Mouse (Mus musculus): ENCODE data around the gene Shoc2. TPM values are rescaled to one million over a fixed set of nuclear protein-coding genes. Genes with fewer than 3 reads are reported as not detected.

Shoc2 gene
- polyA plus RNA-seq, 1 experiment from 2014 or later: 52.3 TPM

DNA sequence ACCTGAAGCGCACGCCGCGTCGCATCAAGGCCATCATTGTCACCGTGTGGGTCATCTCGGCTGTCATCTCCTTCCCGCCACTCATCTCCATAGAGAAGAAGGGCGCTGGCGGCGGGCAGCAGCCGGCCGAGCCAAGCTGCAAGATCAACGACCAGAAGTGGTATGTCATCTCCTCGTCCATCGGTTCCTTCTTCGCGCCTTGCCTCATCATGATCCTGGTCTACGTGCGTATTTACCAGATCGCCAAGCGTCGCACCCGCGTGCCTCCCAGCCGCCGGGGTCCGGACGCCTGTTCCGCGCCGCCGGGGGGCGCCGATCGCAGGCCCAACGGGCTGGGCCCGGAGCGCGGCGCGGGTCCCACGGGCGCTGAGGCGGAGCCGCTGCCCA, 102.6 kb downstream of the Shoc2 start:
- H3K27ac ChIP-seq (replicated peaks; ENCODE audit: low read depth, low read length): no peak overlapping the region
- ATAC-seq (ENCODE audit: insufficient number of reproducible peaks, low FRiP score, low TSS enrichment, low read depth): no peak
- H3K4me1 ChIP-seq (ENCODE audit: control insufficient read depth, insufficient read depth, low read length): peaks cover 14% of the 10 kb centered on the region
- DNase-seq (ENCODE audit: low spot score): no peak
- H3K4me2 ChIP-seq (ENCODE audit: low read depth, severe bottlenecking): peak overlapping the region; percentile 90
- H3K27me3 ChIP-seq (ENCODE audit: control insufficient read depth, insufficient read depth, low read length): peaks cover 47% of the 10 kb centered on the region
- WGBS: 1% methylated on average over 37 of the region's 46 CpGs
- no peaks in the 10 kb centered on the region for H3K36me3 ChIP-seq (ENCODE audit: control insufficient read depth, insufficient read depth, low read length)
- H3K9ac ChIP-seq (ENCODE audit: low read length): 0 out of 2 replicates have a peak overlapping the region, but pooled peaks have one; percentile 22
- no peaks in the 10 kb centered on the region for H3K9me3 ChIP-seq (ENCODE audit: control insufficient read depth, low read length)
- H3K4me3 ChIP-seq (ENCODE audit: low read depth, low read length): peak overlapping the region; percentile 33

DNA sequence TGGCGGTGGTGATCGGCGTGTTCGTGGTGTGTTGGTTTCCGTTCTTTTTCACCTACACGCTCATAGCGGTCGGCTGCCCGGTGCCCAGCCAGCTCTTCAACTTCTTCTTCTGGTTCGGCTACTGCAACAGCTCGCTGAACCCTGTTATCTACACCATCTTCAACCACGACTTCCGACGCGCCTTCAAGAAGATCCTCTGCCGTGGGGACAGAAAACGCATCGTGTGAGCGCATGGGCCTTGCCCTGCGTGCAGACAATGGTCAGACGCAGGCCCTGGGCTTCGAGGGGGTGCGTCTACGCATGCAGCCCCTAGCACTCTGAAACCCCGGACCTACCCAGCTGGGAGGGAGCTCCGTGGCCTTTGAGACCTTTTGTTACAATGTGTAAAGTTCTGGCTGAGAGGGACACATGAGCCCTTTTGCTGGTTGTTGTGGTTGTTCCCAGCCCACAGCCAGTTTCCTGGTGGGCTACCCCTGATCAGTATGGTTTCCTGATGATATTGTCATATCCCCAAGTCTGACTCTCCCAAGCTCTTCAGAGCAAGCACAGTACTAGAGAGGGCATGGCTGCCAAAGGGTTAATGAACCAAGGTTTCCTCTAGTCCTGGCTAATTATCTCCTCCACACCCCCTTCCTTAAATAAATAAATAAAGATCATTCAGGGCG, 103.4 kb downstream of the Shoc2 start:
- Histone ChIP-seq H3K4me3 (ENCODE audit: low read depth, low read length) (peak overlapping the region; percentile 33), H3K27ac (replicated peaks; ENCODE audit: low read depth, low read length) (no peak overlapping the region), H3K9ac (ENCODE audit: low read length) (no peak overlapping the region), H3K4me1 (ENCODE audit: control insufficient read depth, insufficient read depth, low read length) (peaks cover 14% of the 10 kb centered on the region), H3K36me3 (ENCODE audit: control insufficient read depth, insufficient read depth, low read length) (no peaks in the 10 kb centered on the region), H3K27me3 (ENCODE audit: control insufficient read depth, insufficient read depth, low read length) (peaks cover 47% of the 10 kb centered on the region), H3K4me2 (ENCODE audit: low read depth, severe bottlenecking) (peak overlapping the region; percentile 90), H3K9me3 (ENCODE audit: control insufficient read depth, low read length) (no peaks in the 10 kb centered on the region)
- DNase-seq (ENCODE audit: low spot score) (peak; percentile 49), ATAC-seq (ENCODE audit: insufficient number of reproducible peaks, low FRiP score, low TSS enrichment, low read depth) (no peak)
- WGBS: under 1% methylated on average over 27 of the region's 27 CpGs

DNA sequence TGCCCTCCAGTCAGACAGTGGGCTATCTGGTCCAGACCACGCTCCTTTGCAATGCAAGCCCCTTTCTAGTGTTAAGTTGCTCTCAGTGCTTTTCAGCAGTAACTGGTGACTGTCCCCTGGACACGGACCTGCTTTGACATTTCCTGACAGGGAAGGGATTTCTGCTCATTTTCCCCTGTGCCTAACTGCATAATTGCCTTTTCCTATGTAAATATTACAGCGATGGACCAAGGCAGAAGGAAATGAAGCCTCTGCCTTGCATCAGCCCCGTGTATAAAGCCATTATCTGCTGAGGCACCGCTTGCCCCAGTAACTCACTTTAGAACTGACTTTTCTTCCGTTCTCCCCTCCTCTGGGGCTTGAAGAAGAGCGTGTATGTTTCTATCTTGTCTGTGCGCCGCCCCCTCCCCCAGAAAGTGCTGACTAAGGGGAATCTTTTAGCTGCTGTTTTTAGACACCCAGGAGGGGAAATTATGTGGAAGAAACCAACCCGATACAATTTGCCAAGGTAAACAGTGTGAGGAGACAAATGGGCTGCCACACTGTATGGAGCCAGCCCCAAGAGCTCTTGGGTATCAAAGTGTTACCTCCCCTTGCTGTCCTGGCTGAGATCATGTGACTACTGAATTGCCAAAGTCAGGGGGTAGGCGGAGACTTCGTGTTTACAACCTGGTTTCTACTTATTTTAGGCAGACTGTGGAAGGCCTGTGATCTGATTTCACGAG, 104.2 kb downstream of the Shoc2 start:
- ATAC-seq (ENCODE audit: insufficient number of reproducible peaks, low FRiP score, low TSS enrichment, low read depth): no peak

DNA sequence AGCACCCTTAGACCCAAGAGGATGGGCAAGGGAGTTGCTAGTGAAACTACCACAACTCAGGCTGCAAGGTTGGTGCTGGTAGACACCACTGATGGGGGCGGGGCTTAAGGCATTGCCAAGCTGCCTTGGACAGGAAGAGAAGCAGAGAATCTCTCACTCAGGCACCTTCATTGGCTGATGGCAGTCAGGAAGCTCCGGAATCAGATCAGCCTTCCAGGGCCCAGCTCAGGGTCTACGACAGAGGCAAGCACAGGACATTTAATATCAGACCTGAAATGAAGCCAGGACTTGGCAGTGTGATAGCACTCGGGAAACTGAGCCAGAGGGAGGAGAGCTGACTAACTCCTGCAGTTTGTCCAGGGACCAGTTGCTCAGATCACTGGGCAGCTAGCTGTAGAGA, 107.5 kb downstream of the Shoc2 start:
- H3K27me3 ChIP-seq (ENCODE audit: control insufficient read depth, insufficient read depth, low read length): peaks cover 28% of the 10 kb centered on the region
- WGBS: 77% methylated on average over 4 of the region's 4 CpGs
- ATAC-seq (ENCODE audit: insufficient number of reproducible peaks, low FRiP score, low TSS enrichment, low read depth): no peak
- no peaks in the 10 kb centered on the region for H3K9me3 ChIP-seq (ENCODE audit: control insufficient read depth, low read length)
- H3K9ac ChIP-seq (ENCODE audit: low read length): no peak overlapping the region
- no peak overlapping the region for H3K27ac ChIP-seq (replicated peaks; ENCODE audit: low read depth, low read length)
- no peak overlapping the region for H3K4me3 ChIP-seq (ENCODE audit: low read depth, low read length)
- no peaks in the 10 kb centered on the region for H3K36me3 ChIP-seq (ENCODE audit: control insufficient read depth, insufficient read depth, low read length)
- H3K4me2 ChIP-seq (ENCODE audit: low read depth, severe bottlenecking): no peak overlapping the region
- 0 out of 2 replicates have a peak, but pooled peaks cover 7% of the 10 kb centered on the region for H3K4me1 ChIP-seq (ENCODE audit: control insufficient read depth, insufficient read depth, low read length)
- no peak for DNase-seq (ENCODE audit: low spot score)

More for the DNA sequence above, 104.2 kb downstream of the Shoc2 start:
- WGBS: 4% methylated on average over 13 of the region's 13 CpGs
- H3K27ac ChIP-seq (replicated peaks; ENCODE audit: low read depth, low read length): no peak overlapping the region
- DNase-seq (ENCODE audit: low spot score): no peak
- no peak overlapping the region for H3K9ac ChIP-seq (ENCODE audit: low read length)
- no peak overlapping the region for H3K4me2 ChIP-seq (ENCODE audit: low read depth, severe bottlenecking)
- no peaks in the 10 kb centered on the region for H3K9me3 ChIP-seq (ENCODE audit: control insufficient read depth, low read length)
- peaks cover 47% of the 10 kb centered on the region for H3K27me3 ChIP-seq (ENCODE audit: control insufficient read depth, insufficient read depth, low read length)
- no peaks in the 10 kb centered on the region for H3K36me3 ChIP-seq (ENCODE audit: control insufficient read depth, insufficient read depth, low read length)
- peaks cover 14% of the 10 kb centered on the region for H3K4me1 ChIP-seq (ENCODE audit: control insufficient read depth, insufficient read depth, low read length)
- H3K4me3 ChIP-seq (ENCODE audit: low read depth, low read length): no peak overlapping the region

DNA sequence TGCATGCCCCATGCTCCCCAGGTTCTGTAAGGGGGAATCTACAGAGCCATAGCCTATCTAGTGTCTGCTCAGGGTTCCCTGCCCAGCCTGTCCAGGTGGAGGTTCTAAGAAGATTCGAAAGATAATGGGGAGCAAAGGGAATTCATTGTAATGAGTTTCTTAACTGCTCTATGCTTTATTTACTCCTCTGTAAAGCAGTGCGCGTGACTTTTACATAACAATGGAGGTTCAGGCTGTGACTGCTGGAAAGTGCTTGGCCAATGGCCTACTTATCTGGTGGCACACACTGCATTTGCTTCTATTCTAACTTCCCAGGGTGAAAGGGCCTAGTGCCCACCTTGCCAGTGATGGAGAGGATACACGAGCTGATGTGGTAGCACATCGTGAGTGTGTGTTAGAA, 111.7 kb downstream of the Shoc2 start:
- no peak overlapping the region for H3K27ac ChIP-seq (replicated peaks; ENCODE audit: low read depth, low read length)
- H3K27me3 ChIP-seq (ENCODE audit: control insufficient read depth, insufficient read depth, low read length): no peaks in the 10 kb centered on the region
- ATAC-seq (ENCODE audit: insufficient number of reproducible peaks, low FRiP score, low TSS enrichment, low read depth): no peak
- H3K4me2 ChIP-seq (ENCODE audit: low read depth, severe bottlenecking): no peak overlapping the region
- 73% methylated on average over 5 of the region's 5 CpGs for WGBS
- no peaks in the 10 kb centered on the region for H3K9me3 ChIP-seq (ENCODE audit: control insufficient read depth, low read length)
- H3K4me1 ChIP-seq (ENCODE audit: control insufficient read depth, insufficient read depth, low read length): no peaks in the 10 kb centered on the region
- no peaks in the 10 kb centered on the region for H3K36me3 ChIP-seq (ENCODE audit: control insufficient read depth, insufficient read depth, low read length)
- H3K9ac ChIP-seq (ENCODE audit: low read length): no peak overlapping the region
- H3K4me3 ChIP-seq (ENCODE audit: low read depth, low read length): no peak overlapping the region
- DNase-seq (ENCODE audit: low spot score): no peak

DNA sequence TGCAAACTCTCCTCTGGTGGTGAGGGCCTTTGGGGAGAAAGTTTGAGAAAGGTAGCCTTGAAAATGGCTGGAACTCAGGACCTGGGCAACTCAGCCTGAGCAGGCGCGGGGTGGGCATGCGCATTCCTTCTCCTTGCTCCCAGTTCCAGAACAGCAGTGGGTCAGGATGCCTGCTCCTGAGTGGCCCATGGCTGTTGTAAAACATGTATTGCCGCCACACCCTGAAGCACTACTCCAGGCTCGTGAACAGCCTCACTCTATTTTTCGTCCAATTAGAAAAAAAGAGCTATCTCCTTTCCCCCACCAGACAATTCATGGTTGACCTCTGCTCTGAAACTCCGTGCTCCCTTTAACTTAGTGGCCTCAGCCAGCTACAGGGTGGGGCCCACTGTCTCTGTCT, 124.3 kb downstream of the Shoc2 start:
- H3K9me3 ChIP-seq (ENCODE audit: control insufficient read depth, low read length): no peaks in the 10 kb centered on the region
- DNase-seq (ENCODE audit: low spot score): no peak
- no peaks in the 10 kb centered on the region for H3K4me1 ChIP-seq (ENCODE audit: control insufficient read depth, insufficient read depth, low read length)
- no peak overlapping the region for H3K27ac ChIP-seq (replicated peaks; ENCODE audit: low read depth, low read length)
- no peak overlapping the region for H3K4me2 ChIP-seq (ENCODE audit: low read depth, severe bottlenecking)
- 81% methylated on average over 7 of the region's 7 CpGs for WGBS
- no peak overlapping the region for H3K4me3 ChIP-seq (ENCODE audit: low read depth, low read length)
- ATAC-seq (ENCODE audit: insufficient number of reproducible peaks, low FRiP score, low TSS enrichment, low read depth): no peak
- no peaks in the 10 kb centered on the region for H3K27me3 ChIP-seq (ENCODE audit: control insufficient read depth, insufficient read depth, low read length)
- H3K36me3 ChIP-seq (ENCODE audit: control insufficient read depth, insufficient read depth, low read length): no peaks in the 10 kb centered on the region
- no peak overlapping the region for H3K9ac ChIP-seq (ENCODE audit: low read length)

DNA sequence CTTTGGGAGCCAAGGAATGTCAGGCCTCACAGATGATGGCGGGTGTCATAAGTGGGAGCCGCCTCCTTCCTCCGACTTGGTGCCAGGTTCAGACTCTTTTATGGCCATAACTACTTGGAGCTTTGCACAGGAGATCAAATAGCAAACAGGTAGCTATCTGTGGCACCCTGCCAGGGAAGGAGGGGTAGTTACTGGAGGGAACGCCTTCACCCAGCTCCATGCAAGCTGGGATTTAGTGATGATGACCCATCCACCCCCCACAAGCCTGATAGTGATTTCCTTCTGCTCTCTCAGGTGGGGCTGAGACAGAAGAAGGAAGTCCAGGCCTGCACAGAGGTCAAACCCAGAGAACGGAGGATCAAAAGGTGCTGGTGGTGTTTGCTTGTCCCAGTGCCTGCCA, 126.4 kb downstream of the Shoc2 start:
- Histone ChIP-seq H3K9ac (ENCODE audit: low read length) (no peak overlapping the region), H3K4me3 (ENCODE audit: low read depth, low read length) (no peak overlapping the region), H3K4me2 (ENCODE audit: low read depth, severe bottlenecking) (no peak overlapping the region), H3K27ac (replicated peaks; ENCODE audit: low read depth, low read length) (no peak overlapping the region), H3K9me3 (ENCODE audit: control insufficient read depth, low read length) (no peaks in the 10 kb centered on the region), H3K4me1 (ENCODE audit: control insufficient read depth, insufficient read depth, low read length) (no peaks in the 10 kb centered on the region), H3K36me3 (ENCODE audit: control insufficient read depth, insufficient read depth, low read length) (no peaks in the 10 kb centered on the region), H3K27me3 (ENCODE audit: control insufficient read depth, insufficient read depth, low read length) (no peaks in the 10 kb centered on the region)
- no peak for DNase-seq (ENCODE audit: low spot score)
- ATAC-seq (ENCODE audit: insufficient number of reproducible peaks, low FRiP score, low TSS enrichment, low read depth): no peak
- 76% methylated on average over 5 of the region's 5 CpGs for WGBS

DNA sequence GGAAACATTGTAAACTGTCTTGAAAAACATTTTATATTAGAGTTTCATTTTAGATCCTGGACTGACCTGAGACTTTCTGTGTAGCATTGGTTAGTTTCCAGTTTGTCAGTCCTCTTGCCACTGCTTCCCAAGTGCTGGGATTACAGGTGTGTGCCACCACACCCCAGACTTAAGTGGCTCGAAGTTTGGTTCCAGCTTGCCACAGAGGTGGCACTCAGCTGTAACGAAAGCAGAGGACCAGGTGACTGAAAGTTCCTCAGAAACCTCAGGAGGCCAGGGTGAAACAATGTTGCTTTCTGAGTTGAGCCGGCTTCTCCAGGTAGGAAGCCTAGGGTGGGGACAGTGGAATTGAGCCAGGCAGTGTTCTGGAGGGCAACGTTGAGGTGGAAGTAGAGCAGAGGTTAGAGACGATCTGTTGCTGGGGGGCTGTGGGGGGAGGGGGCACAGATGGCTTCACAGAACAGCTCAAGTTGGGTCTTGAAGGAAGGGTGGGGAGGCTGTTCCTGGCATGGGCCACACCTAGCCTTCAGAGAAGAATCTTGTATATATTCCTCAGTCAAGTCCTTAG, 128.2 kb downstream of the Shoc2 start:
- 87% methylated on average over 5 of the region's 5 CpGs for WGBS
- no peak overlapping the region for H3K9ac ChIP-seq (ENCODE audit: low read length)
- H3K4me1 ChIP-seq (ENCODE audit: control insufficient read depth, insufficient read depth, low read length): no peaks in the 10 kb centered on the region
- H3K36me3 ChIP-seq (ENCODE audit: control insufficient read depth, insufficient read depth, low read length): no peaks in the 10 kb centered on the region
- ATAC-seq (ENCODE audit: insufficient number of reproducible peaks, low FRiP score, low TSS enrichment, low read depth): no peak
- H3K9me3 ChIP-seq (ENCODE audit: control insufficient read depth, low read length): no peaks in the 10 kb centered on the region
- no peak overlapping the region for H3K4me2 ChIP-seq (ENCODE audit: low read depth, severe bottlenecking)
- no peak overlapping the region for H3K27ac ChIP-seq (replicated peaks; ENCODE audit: low read depth, low read length)
- no peaks in the 10 kb centered on the region for H3K27me3 ChIP-seq (ENCODE audit: control insufficient read depth, insufficient read depth, low read length)
- no peak for DNase-seq (ENCODE audit: low spot score)
- no peak overlapping the region for H3K4me3 ChIP-seq (ENCODE audit: low read depth, low read length)
